Mouse (Mus musculus) C2C12 (cell line): ENCODE data around the gene Rbm18. TPM values are rescaled to one million over a fixed set of nuclear protein-coding genes. Genes with fewer than 3 reads are reported as not detected.

Experiments used
- H3K27me3 ChIP-seq: one replicate; pipeline ENCODE4 v1.6.1; 2011; ENCODE audit not compliant: control insufficient read depth, insufficient read depth, insufficient read length
- H3K36me3 ChIP-seq: one replicate; pipeline ENCODE4 v1.6.1; 2011; ENCODE audit not compliant: control insufficient read depth, insufficient read depth
- H3K4me3 ChIP-seq: one replicate; pipeline ENCODE4 v1.5.1; 2011; ENCODE audit warnings: mild to moderate bottlenecking, control low read depth; ENCODE audit not compliant: poor library complexity, insufficient read depth, severe bottlenecking
- H3K79me2 ChIP-seq: one replicate; pipeline ENCODE4 v1.6.1; 2011; ENCODE audit not compliant: control insufficient read depth, insufficient read depth
- H3K79me3 ChIP-seq: one replicate; pipeline ENCODE4 v1.6.1; 2011; ENCODE audit warnings: low read depth, control low read depth
- H3ac ChIP-seq: one replicate; pipeline ENCODE3; 2011; ENCODE audit warnings: low read depth; ENCODE audit not compliant: control insufficient read depth, insufficient read length
- CEBPB ChIP-seq: IDR thresholded peaks from one replicate; pipeline ENCODE4 v1.6.1; 2011; ENCODE audit warnings: low read depth, mild to moderate bottlenecking, control low read depth, moderate library complexity
- CTCF ChIP-seq: IDR thresholded peaks from one replicate; pipeline ENCODE4 v1.5.1; 2011; ENCODE audit not compliant: control insufficient read depth, insufficient read depth, insufficient read length
- FOSL1 ChIP-seq: IDR thresholded peaks from one replicate; pipeline ENCODE4 v1.8.0; 2011; ENCODE audit warnings: mild to moderate bottlenecking, low read length; ENCODE audit not compliant: poor library complexity, insufficient read depth, severe bottlenecking
- MAX ChIP-seq: IDR thresholded peaks from one replicate; pipeline ENCODE4 v1.6.1; 2011; ENCODE audit warnings: mild to moderate bottlenecking, control low read depth
- MYOD1 ChIP-seq: IDR thresholded peaks from one replicate; pipeline ENCODE4 v1.6.1; 2011; ENCODE audit warnings: low read depth; ENCODE audit not compliant: control insufficient read depth, insufficient read length
- MYOG ChIP-seq: IDR thresholded peaks from one replicate; pipeline ENCODE4 v1.6.1; 2011; ENCODE audit not compliant: control insufficient read depth, insufficient read length; ENCODE audit errors: extremely low read depth
- USF1 ChIP-seq: IDR thresholded peaks from one replicate; pipeline ENCODE4 v1.6.1; 2011; ENCODE audit warnings: low read depth, mild to moderate bottlenecking, control low read depth, moderate library complexity
- polyA plus RNA-seq: library from polyadenylated mRNA; unstranded; fragments of >200 nt; fragmentation: generic; extraction: Trizol; gene quantifications from one replicate; pipeline ENCODE4 v1.2.1, GENCODE M21; 2012; ENCODE audit warnings: missing spikeins

Rbm18 gene
- polyA plus RNA-seq, 1 experiment: 16.0 TPM

DNA sequence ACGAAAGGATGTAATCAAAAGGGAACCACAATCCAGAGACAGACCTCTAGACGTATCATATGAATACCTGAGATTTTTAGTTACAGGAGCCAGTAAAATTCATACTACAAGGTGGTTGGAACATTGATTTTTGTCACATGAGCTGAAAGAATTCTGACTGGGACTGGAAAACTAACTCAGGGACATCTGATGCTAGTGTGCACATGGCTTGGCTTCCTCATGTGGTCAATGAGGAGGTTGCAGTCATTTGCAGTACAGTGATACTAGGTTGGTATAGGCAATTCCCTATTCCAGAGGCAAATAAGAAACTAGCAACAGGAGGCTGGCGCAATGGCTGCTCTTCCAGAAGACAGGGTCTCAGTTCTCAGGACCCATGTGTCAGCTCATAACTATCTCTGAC is 23.9 kb downstream of the Rbm18 start:
- H3K79me2 ChIP-seq: no peaks in the 10 kb centered on the region
- TF ChIP-seq CEBPB (no peak), USF1 (no peak), FOSL1 (no peak), CTCF (no peak), MYOD1 (no peak), MYOG (no peak), MAX (no peak)
- no peaks in the 10 kb centered on the region for H3K27me3 ChIP-seq
- H3K4me3 ChIP-seq: no peak overlapping the region
- H3K36me3 ChIP-seq: peaks cover 16% of the 10 kb centered on the region
- no peaks in the 10 kb centered on the region for H3K79me3 ChIP-seq
- no peak overlapping the region for H3ac ChIP-seq

DNA sequence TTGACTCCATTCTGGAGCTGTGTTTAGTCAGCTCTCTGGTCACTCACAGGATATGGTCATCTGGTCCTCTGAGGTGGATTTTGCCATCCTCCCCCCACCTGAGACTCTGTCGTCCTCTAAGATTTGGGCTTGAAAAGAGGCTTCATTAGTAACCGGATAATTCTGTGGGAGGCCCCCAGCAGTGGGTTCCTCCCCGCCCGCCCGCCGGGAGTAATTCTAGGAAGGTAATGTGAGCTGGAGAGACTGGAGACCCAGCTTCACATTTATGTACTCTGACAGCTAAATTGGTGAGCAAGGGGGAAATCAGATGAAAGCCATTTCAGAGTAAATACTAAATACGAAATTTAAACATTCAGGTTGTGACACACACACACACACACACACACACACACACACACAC is 28.0 kb downstream of the Rbm18 start:
- H3K27me3 ChIP-seq: no peaks in the 10 kb centered on the region
- H3K79me2 ChIP-seq: peaks cover 8% of the 10 kb centered on the region
- H3K36me3 ChIP-seq: no peaks in the 10 kb centered on the region
- no peaks in the 10 kb centered on the region for H3K79me3 ChIP-seq
- no peak overlapping the region for H3ac ChIP-seq
- H3K4me3 ChIP-seq: no peak overlapping the region
- no peak for TF ChIP-seq MYOD1
- no peak for TF ChIP-seq CTCF
- no peak for TF ChIP-seq MAX
- no peak for TF ChIP-seq CEBPB
- TF ChIP-seq FOSL1: no peak
- no peak for TF ChIP-seq USF1
- TF ChIP-seq MYOG: no peak

DNA sequence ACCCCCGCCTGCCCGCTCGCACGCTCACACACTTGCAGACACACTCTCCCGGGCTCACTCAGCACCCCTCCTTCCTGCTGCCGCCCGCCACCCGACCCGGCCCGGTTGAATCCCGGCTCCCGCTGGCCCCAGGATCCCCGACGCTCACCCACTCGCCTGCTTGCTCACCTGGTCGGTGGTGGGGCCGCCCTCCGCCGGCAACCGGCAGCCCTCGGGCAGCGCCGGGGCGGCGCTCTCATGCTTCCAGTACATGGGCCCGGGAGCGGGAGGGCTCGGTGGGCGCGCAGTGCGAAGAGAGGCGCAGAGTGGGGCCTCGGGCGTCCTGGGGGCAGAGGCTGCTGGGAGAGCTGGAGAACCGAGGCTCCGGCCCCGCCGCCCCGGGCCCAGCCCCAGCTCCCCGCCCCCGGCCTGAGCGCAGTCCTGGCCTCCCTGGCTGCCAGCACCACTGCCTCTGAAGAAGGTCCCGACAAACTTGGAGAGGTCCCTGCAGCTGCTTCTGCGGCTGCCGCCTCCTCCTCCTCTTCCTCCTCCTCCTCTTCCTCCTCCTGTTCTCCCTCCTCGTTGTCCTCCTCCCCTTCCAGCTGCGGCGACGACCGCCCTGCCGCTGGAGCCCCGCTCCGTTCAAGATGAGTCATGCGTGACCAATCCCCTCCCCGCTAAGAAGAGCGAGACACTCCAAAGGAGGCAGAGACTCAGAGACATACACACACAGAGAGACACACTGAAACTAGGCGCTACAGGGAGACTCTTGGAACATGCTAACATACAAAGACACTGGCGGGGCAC is 31.4 kb downstream of the Rbm18 start, which contains the start of gene Lhx6:
Gene Lhx6, minus strand, starts transcription at position 453 of the 786 bp plus-strand sequence.
- Histone ChIP-seq H3K36me3 (peaks cover 3% of the 10 kb centered on the region), H3K79me3 (no peaks in the 10 kb centered on the region), H3K79me2 (peaks cover 8% of the 10 kb centered on the region), H3ac (peak within 1 kb of the TSS; percentile 90), H3K4me3 (peak within 1 kb of the TSS; percentile 60), H3K27me3 (no peaks in the 10 kb centered on the region)
- no peak for TF ChIP-seq CEBPB
- TF ChIP-seq FOSL1: peak; percentile 31
- TF ChIP-seq MAX: no peak
- no peak for TF ChIP-seq MYOG
- no peak for TF ChIP-seq CTCF
- no peak for TF ChIP-seq USF1

DNA sequence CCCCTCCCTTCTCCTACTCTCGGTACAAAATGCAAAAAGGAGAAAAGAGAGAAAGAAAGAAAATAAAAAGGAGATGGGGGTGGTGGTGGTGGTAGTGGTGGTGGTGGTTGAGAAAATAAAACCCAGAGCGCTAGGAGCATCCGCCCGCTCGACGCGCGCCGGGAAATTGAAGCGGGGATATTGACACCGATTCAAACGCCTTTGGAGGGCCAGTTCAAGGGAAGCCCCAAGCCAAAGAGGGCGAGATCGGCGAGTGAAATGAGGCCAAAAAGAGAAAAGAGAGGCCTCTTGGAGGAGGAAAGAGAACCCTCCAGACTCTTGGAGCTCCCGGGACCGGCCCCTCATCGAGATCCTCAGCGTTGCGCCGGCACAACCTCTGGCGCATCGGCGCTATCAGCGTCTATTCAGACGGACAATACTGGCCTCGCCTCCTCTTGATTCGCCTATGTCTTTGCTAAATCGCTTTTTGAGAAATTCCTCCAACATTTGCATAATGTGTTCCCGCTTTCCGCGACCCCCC is 32.1 kb downstream of the Rbm18 start:
- TF ChIP-seq MYOG: no peak
- no peak for TF ChIP-seq CTCF
- TF ChIP-seq CEBPB: no peak
- no peak for TF ChIP-seq FOSL1
- TF ChIP-seq MYOD1: no peak
- TF ChIP-seq MAX: no peak
- TF ChIP-seq USF1: no peak
- Histone ChIP-seq H3K79me2 (peaks cover 8% of the 10 kb centered on the region), H3K27me3 (no peaks in the 10 kb centered on the region), H3K36me3 (peaks cover 3% of the 10 kb centered on the region), H3ac (peak overlapping the region; percentile 90), H3K79me3 (no peaks in the 10 kb centered on the region), H3K4me3 (peak overlapping the region; percentile 60)

DNA sequence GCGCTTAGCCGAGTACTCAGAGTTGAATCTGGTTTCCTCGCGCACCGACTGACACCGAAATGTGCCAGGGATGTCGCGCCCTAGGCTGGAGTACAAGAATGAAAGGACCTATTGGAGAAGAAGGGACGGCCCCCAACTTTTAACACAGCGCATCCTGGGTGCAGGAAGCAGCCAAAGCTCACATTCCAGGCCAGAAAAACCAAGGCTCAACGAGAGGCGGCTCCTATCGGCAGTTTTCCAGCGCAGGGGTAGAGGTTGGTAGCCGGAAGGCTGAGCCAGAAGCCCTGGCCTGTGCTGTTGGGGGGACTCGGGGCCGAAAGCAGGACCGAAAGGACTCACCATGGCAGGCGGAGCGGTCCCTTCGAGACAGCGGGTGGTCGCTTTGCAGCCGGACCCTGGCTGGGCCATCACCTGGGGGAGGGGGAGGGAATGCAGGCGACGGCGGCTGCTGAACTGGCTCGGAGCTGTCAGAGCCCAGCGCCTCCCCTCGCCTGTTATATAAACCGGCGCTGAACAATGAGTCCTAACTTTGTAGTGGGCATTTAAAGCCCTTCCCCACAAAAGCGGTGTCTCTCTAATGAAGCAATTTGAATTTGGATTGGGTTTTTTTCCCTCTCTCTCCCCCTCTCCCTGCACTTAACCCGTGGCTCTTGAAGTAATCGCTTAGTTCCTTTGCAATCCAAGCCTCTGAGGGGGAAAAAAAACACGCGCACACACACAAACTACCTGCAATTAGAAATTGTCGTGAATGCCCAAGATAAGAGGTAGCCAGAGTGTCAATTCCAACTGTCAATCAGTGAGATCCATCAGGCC is 32.8 kb downstream of the Rbm18 start:
- H3K79me3 ChIP-seq: no peaks in the 10 kb centered on the region
- TF ChIP-seq CTCF (no peak), MYOG (no peak), USF1 (no peak), MYOD1 (no peak), FOSL1 (no peak), CEBPB (no peak), MAX (no peak)
- H3ac ChIP-seq: no peak overlapping the region
- peaks cover 3% of the 10 kb centered on the region for H3K36me3 ChIP-seq
- no peak overlapping the region for H3K4me3 ChIP-seq
- peaks cover 8% of the 10 kb centered on the region for H3K79me2 ChIP-seq
- no peaks in the 10 kb centered on the region for H3K27me3 ChIP-seq

DNA sequence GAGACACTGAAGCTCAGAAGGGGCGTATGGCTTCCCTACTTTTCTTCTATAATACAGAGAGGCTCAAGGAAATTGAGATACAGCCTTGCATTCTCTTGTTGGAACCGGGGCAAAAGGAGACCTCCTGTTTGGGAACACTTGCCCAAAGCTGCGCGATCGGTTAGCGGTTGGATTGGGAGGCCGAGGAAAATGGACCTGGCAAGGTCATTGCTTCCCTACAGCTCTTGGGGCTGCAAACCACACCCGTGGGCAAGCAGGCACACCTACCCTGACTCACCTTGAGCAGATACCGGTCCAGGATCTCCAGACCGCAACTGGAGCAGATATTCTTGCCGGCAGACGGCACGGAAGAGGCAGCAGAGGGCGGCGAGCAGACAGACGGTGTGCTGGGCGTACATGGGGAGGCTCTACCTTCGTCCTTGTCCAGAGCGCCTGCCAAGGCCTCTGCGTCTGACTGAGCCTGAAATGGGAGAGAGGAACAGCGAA is 33.5 kb downstream of the Rbm18 start:
- peaks cover 8% of the 10 kb centered on the region for H3K79me2 ChIP-seq
- no peaks in the 10 kb centered on the region for H3K79me3 ChIP-seq
- TF ChIP-seq MAX (no peak), MYOD1 (no peak), USF1 (no peak), FOSL1 (no peak), MYOG (no peak), CTCF (no peak), CEBPB (no peak)
- no peak overlapping the region for H3ac ChIP-seq
- H3K27me3 ChIP-seq: no peaks in the 10 kb centered on the region
- H3K4me3 ChIP-seq: no peak overlapping the region
- peaks cover 3% of the 10 kb centered on the region for H3K36me3 ChIP-seq
